Mouse (Mus musculus): ENCODE measurements at regions not wholly inside any gene's neighbourhood (a gene's known extent, or its start where the extent isn't known, plus 50 kb on each side); places are given as distances from the start of the nearest gene placed in this dataset.
A peak's percentile ranks its signal among the peaks of the same experiment; 100 is the strongest.

- H3K4me1 ChIP-seq: peaks cover 41% of the 10 kb centered on the region
- WGBS: 4% methylated on average over 22 of the region's 22 CpGs
- H3K36me3 ChIP-seq: no peaks in the 10 kb centered on the region
- peaks cover 32% of the 10 kb centered on the region for H3K27me3 ChIP-seq (ENCODE audit: low read depth, poor library complexity, severe bottlenecking)
- no peaks in the 10 kb centered on the region for H3K9me3 ChIP-seq (replicated peaks)
- H3K27ac ChIP-seq (replicated peaks): peak overlapping the region; percentile 86
- H3K4me3 ChIP-seq: peak overlapping the region; percentile 48
- DNase-seq (ENCODE audit: low spot score): peak; percentile 86
Observed at GRCm38 (mm10) chr5:118464931-118465801, 95.3 kb upstream of the Med13l start.

DNA sequence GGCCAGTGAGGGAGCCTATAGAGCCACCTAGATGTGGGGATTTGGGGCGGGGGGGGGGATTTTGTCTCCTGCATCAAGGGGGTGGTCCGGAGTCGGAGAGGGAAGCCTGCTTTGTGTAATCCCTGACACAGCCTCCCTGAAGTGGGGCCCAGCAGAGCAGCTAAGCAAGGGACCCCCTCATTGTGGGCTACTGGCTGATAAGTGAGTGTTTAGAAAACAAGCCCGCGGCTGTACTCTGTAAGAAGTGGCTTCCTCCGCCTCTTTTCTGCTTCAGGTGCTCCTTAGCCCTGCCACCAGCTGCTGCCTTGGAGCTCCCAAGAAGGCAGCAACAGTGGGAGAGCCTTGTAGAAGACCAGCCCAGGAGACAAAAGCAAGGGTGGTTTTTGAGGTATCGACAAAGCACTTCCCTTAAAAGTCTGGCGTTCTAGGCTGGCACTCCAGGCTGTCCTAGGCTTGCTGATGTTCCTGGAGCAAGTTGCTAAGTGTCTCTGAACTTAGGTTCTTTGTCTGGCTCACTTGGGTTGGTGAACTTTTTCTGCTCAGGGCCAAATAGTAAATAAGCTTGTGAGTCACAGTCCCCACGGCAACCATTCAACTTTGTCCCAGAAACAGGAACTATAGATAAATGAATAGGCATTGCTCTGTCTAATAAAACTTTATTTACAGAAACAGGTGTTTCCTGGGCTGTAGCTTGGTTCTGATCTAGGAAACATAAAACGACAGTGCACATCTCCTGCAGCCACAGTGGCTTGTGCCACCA lies 94.3 kb upstream of the Med13l start:
- DNase-seq (ENCODE audit: low spot score): peak; percentile 36
- H3K9me3 ChIP-seq (replicated peaks): no peaks in the 10 kb centered on the region
- peaks cover 27% of the 10 kb centered on the region for H3K27me3 ChIP-seq (ENCODE audit: low read depth, poor library complexity, severe bottlenecking)
- no peaks in the 10 kb centered on the region for H3K36me3 ChIP-seq
- H3K4me3 ChIP-seq: peak overlapping the region; percentile 48
- 16% methylated on average over 10 of the region's 10 CpGs for WGBS
- H3K27ac ChIP-seq (replicated peaks): peak overlapping the region; percentile 86
- H3K4me1 ChIP-seq: peaks cover 38% of the 10 kb centered on the region

DNA sequence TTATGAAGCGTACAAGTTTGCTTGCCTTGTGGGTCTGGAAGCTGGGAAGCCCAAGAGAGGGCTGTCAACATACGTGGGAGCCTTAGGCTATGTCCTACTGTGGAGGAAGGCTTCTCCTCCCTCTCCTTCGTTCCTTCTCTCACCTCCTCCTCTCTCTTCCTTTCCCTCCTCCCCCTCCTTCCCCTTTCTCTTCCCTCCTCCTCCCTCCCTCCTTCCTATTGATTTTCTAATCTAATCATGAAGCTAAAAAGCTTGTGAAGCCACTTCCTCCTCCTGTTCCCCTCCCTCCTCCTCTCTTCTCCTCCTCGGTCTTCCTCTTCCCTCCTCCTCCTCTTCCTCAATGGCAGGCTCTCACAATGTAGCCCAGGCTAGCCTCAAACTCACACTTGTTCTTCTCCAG lies 91.7 kb upstream of the Med13l start:
- H3K27me3 ChIP-seq (ENCODE audit: low read depth, poor library complexity, severe bottlenecking): peaks cover 16% of the 10 kb centered on the region; the same call in 1 of the 2 replicates
- no peak overlapping the region for H3K4me3 ChIP-seq
- H3K9me3 ChIP-seq (replicated peaks): no peaks in the 10 kb centered on the region
- no peak overlapping the region for H3K27ac ChIP-seq (replicated peaks)
- H3K4me1 ChIP-seq: peaks cover 45% of the 10 kb centered on the region
- H3K36me3 ChIP-seq: no peaks in the 10 kb centered on the region
- 72% methylated on average over 4 of the region's 4 CpGs for WGBS
- no peak for DNase-seq (ENCODE audit: low spot score)

DNA sequence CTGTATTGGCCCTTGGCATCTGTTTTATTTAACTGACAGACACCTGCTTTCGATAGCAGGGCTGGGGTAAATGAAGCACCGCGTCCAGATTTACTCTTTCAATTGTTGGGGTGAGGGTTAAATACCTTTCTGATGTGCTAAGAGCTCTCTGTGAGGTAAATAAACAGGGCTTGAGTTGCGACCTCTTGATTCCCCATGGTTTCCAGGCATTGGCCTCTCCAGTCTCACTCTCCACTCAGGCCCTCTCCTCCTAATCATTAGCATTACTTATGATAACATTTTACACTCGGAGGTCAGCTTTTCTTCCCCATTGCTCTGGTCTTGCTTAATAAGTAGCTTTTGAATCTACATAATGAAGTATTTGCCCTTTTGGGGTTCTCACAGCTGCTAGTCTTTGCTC lies 88.9 kb upstream of the Med13l start:
- DNase-seq (ENCODE audit: low spot score): no peak
- Histone ChIP-seq H3K4me3 (no peak overlapping the region), H3K27ac (replicated peaks) (no peak overlapping the region), H3K9me3 (replicated peaks) (no peaks in the 10 kb centered on the region), H3K36me3 (no peaks in the 10 kb centered on the region), H3K4me1 (peaks cover 20% of the 10 kb centered on the region), H3K27me3 (ENCODE audit: low read depth, poor library complexity, severe bottlenecking) (peaks cover 21% of the 10 kb centered on the region)
- WGBS: 52% methylated on average over 5 of the region's 5 CpGs

DNA sequence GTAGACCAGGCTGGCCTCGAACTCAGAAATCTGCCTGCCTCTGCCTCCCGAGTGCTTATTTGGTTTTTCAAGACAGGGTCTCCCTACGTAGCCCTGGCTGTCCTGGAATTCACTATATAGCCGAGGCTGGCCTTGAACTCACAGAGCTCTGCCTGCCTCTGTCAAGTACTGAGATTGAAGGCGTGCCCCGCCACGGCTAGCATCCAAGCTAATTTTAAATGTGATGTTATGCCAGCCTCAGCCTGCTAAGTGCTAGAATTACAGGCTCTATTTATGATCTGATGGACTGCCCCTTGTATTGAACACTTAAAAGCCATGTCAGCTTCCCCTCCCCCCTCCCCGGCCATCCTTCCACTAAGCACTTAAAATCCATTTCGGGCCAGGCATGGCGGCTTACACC lies 88.2 kb upstream of the Med13l start:
- Histone ChIP-seq H3K27me3 (ENCODE audit: low read depth, poor library complexity, severe bottlenecking) (peaks cover 28% of the 10 kb centered on the region), H3K4me1 (peaks cover 23% of the 10 kb centered on the region), H3K4me3 (no peak overlapping the region), H3K9me3 (replicated peaks) (no peaks in the 10 kb centered on the region), H3K36me3 (no peaks in the 10 kb centered on the region), H3K27ac (replicated peaks) (no peak overlapping the region)
- no peak for DNase-seq (ENCODE audit: low spot score)
- WGBS: 97% methylated on average over 10 of the region's 10 CpGs

GRCm38 (mm10) chr5:118473128-118473730 lies 87.2 kb upstream of the Med13l start:
- H3K4me3 ChIP-seq: no peak overlapping the region
- no peak for DNase-seq (ENCODE audit: low spot score)
- H3K27me3 ChIP-seq (ENCODE audit: low read depth, poor library complexity, severe bottlenecking): peaks cover 26% of the 10 kb centered on the region
- no peaks in the 10 kb centered on the region for H3K9me3 ChIP-seq (replicated peaks)
- H3K27ac ChIP-seq (replicated peaks): no peak overlapping the region; the same call in 1 of the 2 replicates
- H3K4me1 ChIP-seq: peaks cover 32% of the 10 kb centered on the region
- no peaks in the 10 kb centered on the region for H3K36me3 ChIP-seq
- WGBS: 57% methylated on average over 5 of the region's 5 CpGs

DNA sequence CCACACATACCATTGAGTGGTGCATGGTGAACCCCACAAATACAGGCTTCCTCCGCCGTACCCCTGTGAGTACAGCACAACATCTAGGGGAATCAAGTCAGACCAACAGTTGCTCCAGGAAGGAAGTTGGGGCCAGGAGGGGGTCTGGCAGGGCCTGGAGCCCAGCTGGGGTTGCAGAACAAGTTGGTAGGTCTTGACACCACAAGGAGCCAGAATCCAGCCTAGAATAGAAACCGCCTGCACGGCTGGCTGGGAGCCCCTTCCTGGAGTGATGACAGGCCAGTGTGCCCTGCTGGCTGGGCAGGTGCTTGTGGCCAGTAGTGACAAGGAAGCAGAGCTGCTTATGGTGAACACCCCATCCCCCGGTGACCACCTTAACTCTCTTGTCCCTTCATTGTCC lies 83.9 kb upstream of the Med13l start:
- WGBS: 91% methylated on average over 5 of the region's 5 CpGs
- H3K36me3 ChIP-seq: no peaks in the 10 kb centered on the region
- DNase-seq (ENCODE audit: low spot score): no peak
- H3K27ac ChIP-seq (replicated peaks): 0 out of 2 replicates have a peak overlapping the region, but pooled peaks have one; percentile 23
- no peaks in the 10 kb centered on the region for H3K9me3 ChIP-seq (replicated peaks)
- H3K27me3 ChIP-seq (ENCODE audit: low read depth, poor library complexity, severe bottlenecking): peaks cover 22% of the 10 kb centered on the region
- no peak overlapping the region for H3K4me3 ChIP-seq
- H3K4me1 ChIP-seq: peaks cover 34% of the 10 kb centered on the region

- Histone ChIP-seq H3K4me1 (peaks cover 29% of the 10 kb centered on the region), H3K9me3 (replicated peaks) (no peaks in the 10 kb centered on the region), H3K36me3 (no peaks in the 10 kb centered on the region), H3K27ac (replicated peaks) (peak overlapping the region; percentile 87), H3K27me3 (ENCODE audit: low read depth, poor library complexity, severe bottlenecking) (peaks cover 22% of the 10 kb centered on the region), H3K4me3 (peak overlapping the region; percentile 58)
- DNase-seq (ENCODE audit: low spot score): no peak
- WGBS: 61% methylated on average over 19 of the region's 19 CpGs
Observed at GRCm38 (mm10) chr5:118477131-118478119, 83.1 kb upstream of the Med13l start.

DNA sequence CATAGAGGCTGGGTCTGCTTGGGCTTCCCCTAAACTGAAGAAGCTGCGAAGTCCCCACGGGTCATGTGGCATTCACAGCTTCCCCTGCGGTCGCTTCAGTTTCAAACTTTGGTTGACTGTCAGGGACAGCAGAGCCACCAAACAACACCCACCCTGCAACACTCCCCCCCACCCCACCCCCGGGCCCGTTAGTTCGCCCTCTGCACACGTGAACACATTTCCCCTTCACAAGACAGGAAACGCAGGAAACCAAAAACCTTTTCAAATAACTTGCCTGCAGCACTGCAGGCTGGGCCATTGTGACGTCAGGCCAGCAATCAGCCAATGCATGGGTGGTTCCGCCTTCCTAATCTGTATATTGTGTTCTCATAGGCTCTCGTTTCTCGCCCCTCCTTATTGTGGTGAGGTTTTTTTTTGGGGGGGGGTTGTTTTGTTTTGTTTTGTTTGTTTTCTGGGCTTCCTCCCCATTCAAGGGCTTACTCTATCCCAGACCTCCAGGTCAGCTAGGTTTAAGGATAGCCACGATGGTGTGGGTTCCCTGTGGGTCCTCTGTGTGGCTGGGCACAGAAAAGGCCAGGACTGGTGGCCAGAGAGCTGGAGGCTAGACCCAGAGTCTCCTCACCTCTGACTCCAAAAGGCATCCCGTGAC lies 82.2 kb upstream of the Med13l start:
- Histone ChIP-seq H3K36me3 (no peaks in the 10 kb centered on the region), H3K27me3 (ENCODE audit: low read depth, poor library complexity, severe bottlenecking) (peaks cover 22% of the 10 kb centered on the region), H3K4me3 (peak overlapping the region; percentile 58), H3K4me1 (peaks cover 32% of the 10 kb centered on the region), H3K27ac (replicated peaks) (peak overlapping the region; percentile 87), H3K9me3 (replicated peaks) (no peaks in the 10 kb centered on the region)
- 7% methylated on average over 15 of the region's 15 CpGs for WGBS
- DNase-seq (ENCODE audit: low spot score): peak; percentile 81

DNA sequence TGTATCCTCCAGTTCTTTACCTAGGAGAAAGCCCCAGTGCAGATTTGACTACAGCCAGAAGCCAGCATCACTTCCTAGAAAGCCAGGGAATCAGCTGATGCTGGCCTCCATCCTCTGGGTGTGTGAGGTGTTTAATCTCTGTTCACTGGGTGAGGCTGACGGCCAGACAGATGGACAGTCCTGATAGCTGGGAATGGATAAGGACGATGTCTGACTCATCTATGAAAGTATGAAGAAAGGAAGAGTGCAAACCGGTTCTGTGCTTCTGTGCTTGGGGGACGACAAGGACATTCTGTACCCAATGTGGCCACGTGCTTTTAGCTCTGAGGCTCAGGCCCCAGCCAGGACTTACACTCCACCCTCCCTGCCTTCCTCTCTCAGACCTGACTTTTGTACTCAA lies 80.5 kb upstream of the Med13l start:
- WGBS: 86% methylated on average over 5 of the region's 5 CpGs
- DNase-seq (ENCODE audit: low spot score): no peak
- Histone ChIP-seq H3K9me3 (replicated peaks) (no peaks in the 10 kb centered on the region), H3K27ac (replicated peaks) (no peak overlapping the region), H3K36me3 (no peaks in the 10 kb centered on the region), H3K4me3 (no peak overlapping the region), H3K27me3 (ENCODE audit: low read depth, poor library complexity, severe bottlenecking) (peaks cover 21% of the 10 kb centered on the region), H3K4me1 (peaks cover 34% of the 10 kb centered on the region)

DNA sequence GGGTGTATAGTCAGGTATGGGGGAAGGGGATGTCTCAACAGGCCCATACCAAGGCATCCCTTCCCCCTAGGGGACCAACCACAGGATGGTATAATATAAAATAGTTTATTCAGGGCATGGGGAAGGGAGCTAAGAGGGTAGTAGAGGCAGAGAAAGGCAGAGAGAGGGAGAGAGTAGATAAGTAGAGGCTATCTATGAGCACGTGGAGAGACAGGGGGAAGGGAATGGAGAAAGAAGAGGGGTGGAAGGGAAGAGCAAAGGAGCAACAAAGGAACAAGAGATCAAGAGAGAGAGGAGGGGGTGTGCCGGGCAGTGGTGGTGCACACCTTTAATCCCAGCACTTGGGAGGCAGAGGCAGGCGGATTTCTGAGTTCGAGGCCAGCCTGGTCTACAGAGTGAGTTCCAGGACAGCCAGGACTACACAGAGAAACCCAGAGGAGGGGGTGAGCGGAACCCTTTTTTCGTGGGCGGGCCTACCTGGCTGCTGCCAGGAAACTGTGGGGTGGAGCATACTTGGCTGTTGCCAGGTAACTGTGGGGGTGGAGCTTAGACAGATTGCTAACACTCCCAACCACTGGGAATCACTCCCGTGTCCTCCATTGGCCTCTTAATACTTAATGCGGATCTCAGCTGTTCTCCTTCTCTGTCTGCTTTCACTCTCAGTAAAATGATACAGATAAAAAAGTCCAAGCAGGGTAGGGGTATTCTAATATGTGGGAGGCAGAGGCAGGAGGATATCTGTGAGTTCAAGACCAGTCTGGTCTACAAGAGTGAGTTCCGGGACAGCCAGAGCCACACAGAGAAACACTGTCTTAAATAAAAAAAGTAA lies 79.3 kb upstream of the Med13l start:
- 70% methylated on average over 10 of the region's 10 CpGs for WGBS
- H3K4me1 ChIP-seq: peaks cover 34% of the 10 kb centered on the region
- no peak overlapping the region for H3K27ac ChIP-seq (replicated peaks)
- no peak overlapping the region for H3K4me3 ChIP-seq
- H3K36me3 ChIP-seq: no peaks in the 10 kb centered on the region
- no peak for DNase-seq (ENCODE audit: low spot score)
- no peaks in the 10 kb centered on the region for H3K9me3 ChIP-seq (replicated peaks)
- H3K27me3 ChIP-seq (ENCODE audit: low read depth, poor library complexity, severe bottlenecking): peaks cover 10% of the 10 kb centered on the region
